Mouse (Mus musculus) kidney, postnatal 0 days (tissue): ENCODE data around the gene Sh3gl2. TPM values are rescaled to one million over a fixed set of nuclear protein-coding genes. Genes with fewer than 3 reads are reported as not detected.

Source experiments
- ATAC-seq: fragments of 200-750 bp; cut with Nextera tagmentation; replicated peaks from 2 replicates; pipeline ENCODE4 v1.8.0; 2017; ENCODE audit warnings: low read depth, moderate number of reproducible peaks, moderate TSS enrichment, moderate library complexity; ENCODE audit not compliant: low FRiP score
- DNase-seq: peaks from one replicate; pipeline ENCODE4 v3.0.0-alpha.2; 2016; ENCODE audit warnings: low spot score
- H3K27ac ChIP-seq: fragments of 300-500 bp; sonication (generic); 2 replicates; pipeline ENCODE4 v1.5.1; 2014; ENCODE audit warnings: mild to moderate bottlenecking
- H3K27me3 ChIP-seq: fragments of 300-500 bp; sonication (generic); 2 replicates; pipeline ENCODE4 v1.6.1; 2014; ENCODE audit warnings: low read length, mixed read lengths; ENCODE audit not compliant: insufficient read depth
- H3K36me3 ChIP-seq: fragments of 300-500 bp; sonication (generic); 2 replicates; pipeline ENCODE4 v1.6.1; 2014; ENCODE audit warnings: low read length, mixed read lengths; ENCODE audit not compliant: insufficient read depth
- H3K4me1 ChIP-seq: fragments of 300-500 bp; sonication (generic); replicated peaks from 2 replicates; pipeline ENCODE4 v1.6.1; 2014; ENCODE audit warnings: antibody characterized with exemption, low read length, mixed read lengths; ENCODE audit not compliant: insufficient read depth
- H3K4me2 ChIP-seq: fragments of 300-500 bp; sonication (generic); 2 replicates; pipeline ENCODE4 v1.6.1; 2014; ENCODE audit warnings: mild to moderate bottlenecking, low read length, moderate library complexity, mixed read lengths
- H3K4me3 ChIP-seq: fragments of 300-500 bp; sonication (generic); replicated peaks from 2 replicates; pipeline ENCODE4 v1.5.1; 2014; ENCODE audit warnings: low read depth, low read length
- H3K9ac ChIP-seq: fragments of 300-500 bp; sonication (generic); 2 replicates; pipeline ENCODE4 v1.6.1; 2014; ENCODE audit warnings: low read depth, low read length
- H3K9me3 ChIP-seq: fragments of 300-500 bp; sonication (generic); replicated peaks from 2 replicates; pipeline ENCODE4 v1.6.1; 2016; ENCODE audit warnings: low read length, inconsistent platforms, mixed read lengths
- CTCF ChIP-seq: IDR thresholded peaks from 2 replicates; pipeline ENCODE4 v1.5.1; 2016; ENCODE audit warnings: antibody characterized with exemption, low read depth, mild to moderate bottlenecking, moderate library complexity
- WGBS: fragments of 180-500 bp; shearing (Covaris S2); extraction: QIAGEN DNeasy Blood & Tissue Kit; methylation state at CpG from one replicate; pipeline ENCODE4 v1.1.7; 2014; 5-methylcytosine and 5-hydroxymethylcytosine counted together
- polyA plus RNA-seq: library from polyadenylated mRNA; unstranded; fragments of >200 nt; fragmentation: Nextera tagmentation; extraction: Ambion mirVana; gene quantifications from 2 replicates; pipeline ENCODE4 v1.2.1, GENCODE M21; 2015

The Sh3gl2 gene
- polyA plus RNA-seq, 1 experiment from 2014 or later, result 22.1 TPM

GRCm38 (mm10) chr4:85405276-85405675 lies 200.3 kb downstream of the Sh3gl2 start:
- Histone ChIP-seq H3K4me1 (no peaks in the 10 kb centered on the region), H3K4me2 (no peak overlapping the region), H3K27me3 (no peaks in the 10 kb centered on the region), H3K4me3 (no peak overlapping the region), H3K27ac (no peak overlapping the region), H3K9me3 (no peaks in the 10 kb centered on the region), H3K9ac (no peak overlapping the region), H3K36me3 (no peaks in the 10 kb centered on the region)
- DNase-seq (no peak), ATAC-seq (no peak; the same call in 1 of the 2 replicates)
- WGBS, result 82% methylated on average over 7 of the region's 7 CpGs
- no peak for TF ChIP-seq CTCF

- Histone ChIP-seq H3K36me3 (no peaks in the 10 kb centered on the region), H3K27me3 (no peaks in the 10 kb centered on the region), H3K27ac (no peak overlapping the region), H3K4me3 (no peak overlapping the region), H3K9ac (no peak overlapping the region), H3K4me2 (no peak overlapping the region), H3K4me1 (no peaks in the 10 kb centered on the region), H3K9me3 (no peaks in the 10 kb centered on the region)
- no peak for TF ChIP-seq CTCF
- 91% methylated on average over 3 of the region's 3 CpGs for WGBS
- no peak for DNase-seq
- no peak for ATAC-seq
Measured at GRCm38 (mm10) chr4:85416466-85416865, 211.5 kb downstream of the Sh3gl2 start.

- Histone ChIP-seq H3K9ac (no peak overlapping the region), H3K27me3 (no peaks in the 10 kb centered on the region), H3K36me3 (no peaks in the 10 kb centered on the region), H3K4me2 (no peak overlapping the region), H3K4me1 (no peaks in the 10 kb centered on the region), H3K9me3 (no peaks in the 10 kb centered on the region), H3K4me3 (no peak overlapping the region), H3K27ac (no peak overlapping the region)
- ATAC-seq (no peak), DNase-seq (no peak)
- no peak for TF ChIP-seq CTCF
- WGBS, result 82% methylated on average over 6 of the region's 6 CpGs
Measured at GRCm38 (mm10) chr4:85420429-85420828, 215.5 kb downstream of the Sh3gl2 start.

GRCm38 (mm10) chr4:85426211-85426610 lies 221.3 kb downstream of the Sh3gl2 start:
- 72% methylated on average over 4 of the region's 4 CpGs for WGBS
- no peak for TF ChIP-seq CTCF

GRCm38 (mm10) chr4:85432786-85433185 lies 227.9 kb downstream of the Sh3gl2 start:
- H3K9ac ChIP-seq, result no peak overlapping the region
- H3K4me2 ChIP-seq, result no peak overlapping the region
- H3K4me1 ChIP-seq, result no peaks in the 10 kb centered on the region
- 87% methylated on average over 4 of the region's 4 CpGs for WGBS
- no peaks in the 10 kb centered on the region for H3K27me3 ChIP-seq
- no peak for ATAC-seq
- no peak for TF ChIP-seq CTCF
- H3K4me3 ChIP-seq, result no peak overlapping the region
- DNase-seq, result no peak
- no peaks in the 10 kb centered on the region for H3K36me3 ChIP-seq
- H3K9me3 ChIP-seq, result no peaks in the 10 kb centered on the region
- H3K27ac ChIP-seq, result no peak overlapping the region

More at GRCm38 (mm10) chr4:85426211-85426610, 221.3 kb downstream of the Sh3gl2 start:
- no peaks in the 10 kb centered on the region for H3K9me3 ChIP-seq
- no peak for DNase-seq
- H3K4me3 ChIP-seq, result no peak overlapping the region
- no peaks in the 10 kb centered on the region for H3K27me3 ChIP-seq
- no peaks in the 10 kb centered on the region for H3K4me1 ChIP-seq
- no peak for ATAC-seq
- no peaks in the 10 kb centered on the region for H3K36me3 ChIP-seq
- H3K9ac ChIP-seq, result no peak overlapping the region
- no peak overlapping the region for H3K4me2 ChIP-seq
- no peak overlapping the region for H3K27ac ChIP-seq

- Histone ChIP-seq H3K27ac (no peak overlapping the region), H3K9me3 (no peaks in the 10 kb centered on the region), H3K36me3 (no peaks in the 10 kb centered on the region), H3K4me2 (no peak overlapping the region), H3K9ac (no peak overlapping the region), H3K27me3 (no peaks in the 10 kb centered on the region), H3K4me3 (no peak overlapping the region), H3K4me1 (no peaks in the 10 kb centered on the region)
- 16% methylated on average over 8 of the region's 8 CpGs for WGBS
- TF ChIP-seq CTCF, result no peak
- ATAC-seq, result no peak
- peak; percentile 53 for DNase-seq
Measured at GRCm38 (mm10) chr4:85434734-85435133, 229.8 kb downstream of the Sh3gl2 start.

- 44% methylated on average over 3 of the region's 3 CpGs for WGBS
- no peak for TF ChIP-seq CTCF
- DNase-seq, result no peak
- H3K4me2 ChIP-seq, result no peak overlapping the region
- no peak overlapping the region for H3K9ac ChIP-seq
- H3K27ac ChIP-seq, result no peak overlapping the region
- ATAC-seq, result no peak
- H3K4me1 ChIP-seq, result no peaks in the 10 kb centered on the region
- no peaks in the 10 kb centered on the region for H3K36me3 ChIP-seq
- no peaks in the 10 kb centered on the region for H3K9me3 ChIP-seq
- H3K27me3 ChIP-seq, result no peaks in the 10 kb centered on the region
- H3K4me3 ChIP-seq, result no peak overlapping the region
Measured at GRCm38 (mm10) chr4:85438813-85439212, 233.9 kb downstream of the Sh3gl2 start.
